Mouse (Mus musculus): ENCODE data around the gene Ckap2l. TPM values are rescaled to one million over a fixed set of nuclear protein-coding genes. Genes with fewer than 3 reads are reported as not detected.

The Ckap2l gene
- polyA plus RNA-seq (2012; rRNA removed; ENCODE audit: low replicate concordance) = 0.14 and 0.17 TPM in 2 replicates

DNA sequence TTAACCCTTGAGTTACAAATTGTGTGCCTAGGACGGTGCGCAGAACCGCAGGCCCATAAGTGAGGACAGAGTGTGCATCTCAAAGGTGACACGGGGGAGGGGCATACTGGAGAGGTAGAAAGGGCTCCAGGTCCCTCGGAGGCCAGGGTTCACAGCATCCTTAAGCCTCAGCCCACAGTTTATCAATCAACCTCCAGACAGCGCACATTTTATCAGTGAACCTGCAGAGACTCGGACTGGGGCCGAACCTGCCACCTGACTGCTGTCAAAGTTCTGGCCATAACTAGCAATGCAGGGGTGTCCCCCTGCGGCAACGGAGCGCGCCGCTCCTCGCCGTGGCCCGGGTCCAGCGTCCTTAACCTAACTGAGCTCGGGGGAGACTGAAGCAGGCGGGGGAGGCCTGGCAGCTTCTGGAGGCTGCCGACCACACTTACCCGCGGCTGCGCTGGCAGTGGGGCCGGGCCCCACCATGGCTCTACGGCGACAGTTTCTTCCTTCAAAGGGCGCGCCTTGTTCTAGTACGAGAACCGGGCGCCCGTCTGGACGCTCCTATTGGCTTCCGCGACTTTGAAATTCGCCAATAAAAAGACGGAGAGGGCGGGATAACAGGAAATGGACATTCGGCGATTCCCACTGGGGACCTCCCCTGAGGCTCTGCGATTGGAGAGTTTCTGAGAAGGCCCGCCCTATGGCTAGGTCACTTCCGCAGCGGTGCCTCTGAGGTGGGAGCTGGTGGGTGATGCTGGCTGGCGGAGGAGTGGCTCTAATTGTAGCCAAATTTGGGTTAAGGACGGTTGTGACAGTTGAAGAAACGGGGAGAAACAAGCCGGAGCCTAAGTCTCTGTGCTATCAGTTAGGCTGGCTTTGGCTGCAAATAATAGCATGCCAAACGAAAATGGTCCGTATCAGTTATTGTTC is at the start of gene Ckap2l:
TSS of gene Ckap2l (minus strand) at position 542 of the 918 bp plus-strand sequence.

DNA sequence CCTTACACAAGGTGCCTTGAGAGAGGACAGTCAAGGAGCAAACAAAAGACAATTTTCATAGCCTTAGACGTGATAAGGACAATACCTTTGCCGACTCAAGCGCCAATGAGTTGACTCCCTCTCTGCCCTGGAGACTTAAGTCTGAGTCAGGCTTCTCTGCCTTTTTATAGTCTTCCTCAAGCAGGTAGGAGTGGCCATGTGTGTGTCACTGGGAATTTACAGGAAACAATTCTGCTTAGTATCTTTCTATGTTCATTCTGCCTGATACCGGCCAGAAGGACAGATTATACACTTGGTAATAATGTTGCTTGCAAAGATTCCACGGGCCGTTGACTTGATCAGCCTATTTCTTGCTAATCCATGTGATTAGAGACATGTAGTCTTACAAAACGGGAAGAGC is 12.8 kb upstream of the Ckap2l start, which contains the start of gene Il1a:
TSS of gene Il1a (minus strand) at position 137 of the 400 bp plus-strand sequence.

Other genes starting within 250 kb of the Ckap2l start
- gene Vinac1, start 249.0 kb downstream of the Ckap2l start, polyA plus RNA-seq (2012; rRNA removed; ENCODE audit: low replicate concordance) = 0.06 and 0.22 TPM in 2 replicates
- gene Ttl, start 231.3 kb downstream of the Ckap2l start, polyA plus RNA-seq (2012; rRNA removed; ENCODE audit: low replicate concordance) = 5.7 and 7.1 TPM in 2 replicates
- gene Polr1b, start 196.2 kb downstream of the Ckap2l start, polyA plus RNA-seq (2012; rRNA removed; ENCODE audit: low replicate concordance) = 18.3 and 27.2 TPM in 2 replicates
- gene Chchd5, start 167.5 kb downstream of the Ckap2l start, polyA plus RNA-seq (2012; rRNA removed; ENCODE audit: low replicate concordance) = 38.0 and 44.5 TPM in 2 replicates
- 23.1 and 25.2 TPM in 2 replicates for gene Slc20a1, start 98.4 kb downstream of the Ckap2l start, polyA plus RNA-seq (2012; rRNA removed; ENCODE audit: low replicate concordance)
- 0.10 and 0.59 TPM in 2 replicates for gene Il1a, start 12.8 kb upstream of the Ckap2l start, polyA plus RNA-seq (2012; rRNA removed; ENCODE audit: low replicate concordance)
- gene Il1b, start 73.9 kb upstream of the Ckap2l start, polyA plus RNA-seq (2012; rRNA removed; ENCODE audit: low replicate concordance) = 0.19 and 1.1 TPM in 2 replicates
- 0.08 and 0.19 TPM in 2 replicates for gene F830045P16Rik, start 239.4 kb upstream of the Ckap2l start, polyA plus RNA-seq (2012; rRNA removed; ENCODE audit: low replicate concordance)

All from mammary gland, adult 2 months (tissue).